1 mouse cellular context compared by ENCODE assay signal in the genomic region with DNA sequence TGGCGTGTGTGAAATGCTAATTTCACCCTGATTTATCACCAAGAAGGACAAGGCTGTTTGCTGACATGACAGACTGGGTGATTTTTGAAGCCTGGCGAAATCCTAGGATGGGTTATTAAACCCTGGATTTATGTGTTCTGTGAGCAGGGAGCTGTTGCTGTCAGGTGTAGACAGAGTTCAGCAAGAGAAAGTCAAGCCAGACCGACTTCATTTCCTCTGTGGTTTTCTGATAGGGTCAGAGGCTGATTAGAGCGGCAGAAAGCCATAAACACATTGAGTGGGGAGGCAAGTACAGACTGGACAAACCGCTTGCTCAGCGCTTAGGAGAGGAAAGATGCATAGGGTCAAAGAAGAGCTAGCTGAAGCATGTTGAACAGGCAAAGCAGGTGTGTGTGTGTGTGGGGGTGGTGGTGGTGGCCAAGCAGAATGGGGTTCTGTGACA.
TF ChIP-seq lines count a peak whose summit lies in the region.

No protein-coding gene starts in this region.

TF ChIP-seq in MEL, 35 proteins besides CTCF, POLR2A, EP300 and RAD21 (continued from another document):
- no peak for TF ChIP-seq NELFE (IDR thresholded peaks at IDR 0.05; ENCODE audit: low read depth, low read length)
- TF ChIP-seq ZMIZ1 (IDR thresholded peaks at IDR 0.05; ENCODE audit: low read depth, low read length) = no peak
- no peak for TF ChIP-seq USF1 (IDR thresholded peaks at IDR 0.05; ENCODE audit: low read depth, low read length)
- no peak for TF ChIP-seq MYC (IDR thresholded peaks at IDR 0.05; ENCODE audit: low read depth, low read length)
- peak; percentile 74 for TF ChIP-seq GATA1 (IDR thresholded peaks at IDR 0.05; ENCODE audit: low read depth, low read length)
- no peak for TF ChIP-seq MXI1 (IDR thresholded peaks at IDR 0.05; ENCODE audit: low read depth, low read length)
- TF ChIP-seq UBTF (IDR thresholded peaks at IDR 0.05; ENCODE audit: borderline replicate concordance, insufficient read depth, low read depth, low read length) = no peak
- TF ChIP-seq NRF1 (IDR thresholded peaks at IDR 0.05; ENCODE audit: insufficient read depth, low read depth, low read length, poor library complexity, severe bottlenecking) = no peak
- no peak for TF ChIP-seq ZC3H11A (IDR thresholded peaks at IDR 0.05; ENCODE audit: low read depth, low read length)
- TF ChIP-seq ELF1 (IDR thresholded peaks at IDR 0.05; ENCODE audit: low read depth, low read length) = no peak
- no peak for TF ChIP-seq CHD1 (IDR thresholded peaks at IDR 0.05; ENCODE audit: low read depth, low read length)
- peak; percentile 75; the same call in 1 of the 2 replicates for TF ChIP-seq MAFK (IDR thresholded peaks at IDR 0.05; ENCODE audit: borderline replicate concordance, low read depth, low read length)
- TF ChIP-seq POLR2AphosphoS2 (IDR thresholded peaks at IDR 0.05; ENCODE audit: low read length) = no peak
- TF ChIP-seq MEF2A (IDR thresholded peaks at IDR 0.05; ENCODE audit: extremely low read depth, insufficient replicate concordance, low read depth, low read length, poor library complexity, severe bottlenecking) = no peak
- TF ChIP-seq MAX (IDR thresholded peaks at IDR 0.05; ENCODE audit: low read length) = no peak
- TF ChIP-seq ZNF384 (IDR thresholded peaks at IDR 0.05; ENCODE audit: low read depth, low read length) = no peak
- TF ChIP-seq TAL1 (IDR thresholded peaks at IDR 0.05; ENCODE audit: low read length) = no peak
- peak; percentile 49 for TF ChIP-seq TCF12 (IDR thresholded peaks at IDR 0.05; ENCODE audit: low read depth, low read length)
- TF ChIP-seq SIN3A (IDR thresholded peaks at IDR 0.05; ENCODE audit: low read length) = peak; percentile 53
- no peak for TF ChIP-seq E2F4 (IDR thresholded peaks at IDR 0.05; ENCODE audit: borderline replicate concordance, low read depth, low read length)
